Mouse (Mus musculus): ENCODE measurements around the gene Cpeb1.
A peak's percentile ranks its signal among the peaks of the same experiment; 100 is the strongest.
"Not testable (repeated sequence)": the region's sequence is repeated elsewhere in the genome, so short reads cannot be mapped to it uniquely, and the experiment has no call there.

The Cpeb1 gene

GRCm38 (mm10) chr7:81455155-81455651 lies at the start of gene Cpeb1:
Gene Cpeb1 (minus strand): TSS chr7:81455465.
- DNase-seq (ENCODE audit: low read depth) = no peak

- DNase-seq (ENCODE audit: low read depth) = no peak
These were observed 45.8 kb upstream of the Cpeb1 start for GRCm38 (mm10) chr7:81501050-81501449.

GRCm38 (mm10) chr7:81498181-81498580 lies 42.9 kb upstream of the Cpeb1 start, which contains the start of gene BC048679:
Gene BC048679 (minus strand): TSS chr7:81498281.
- DNase-seq (ENCODE audit: low read depth) = no peak

- DNase-seq (ENCODE audit: low read depth) = no peak
These were observed 41.9 kb upstream of the Cpeb1 start for GRCm38 (mm10) chr7:81497171-81497570.

- DNase-seq (ENCODE audit: low read depth) = peak; percentile 19
These were observed 38.2 kb upstream of the Cpeb1 start, which contains the start of gene Ap3b2 for GRCm38 (mm10) chr7:81493331-81494021. Gene Ap3b2 (minus strand): TSS chr7:81493925.

GRCm38 (mm10) chr7:81492628-81493027 lies 37.4 kb upstream of the Cpeb1 start:
- DNase-seq (ENCODE audit: low read depth) = no peak

GRCm38 (mm10) chr7:81489649-81490048 lies 34.4 kb upstream of the Cpeb1 start:
- no peak for DNase-seq (ENCODE audit: low read depth)

- DNase-seq (ENCODE audit: low read depth) = no peak
These were observed 25.5 kb upstream of the Cpeb1 start for GRCm38 (mm10) chr7:81480800-81481199.

- no peak for DNase-seq (ENCODE audit: low read depth)
These were observed 24.3 kb upstream of the Cpeb1 start for GRCm38 (mm10) chr7:81479531-81480090.

GRCm38 (mm10) chr7:81478261-81478660 lies 23.0 kb upstream of the Cpeb1 start:
- DNase-seq (ENCODE audit: low read depth) = not testable (repeated sequence)

GRCm38 (mm10) chr7:81476833-81477232 lies 21.6 kb upstream of the Cpeb1 start:
- no peak for DNase-seq (ENCODE audit: low read depth)

- DNase-seq (ENCODE audit: low read depth) = no peak
These were observed 20.0 kb upstream of the Cpeb1 start for GRCm38 (mm10) chr7:81475221-81475620.

- no peak for DNase-seq (ENCODE audit: low read depth)
These were observed 9.7 kb upstream of the Cpeb1 start for GRCm38 (mm10) chr7:81464906-81465450.

- peak; percentile 28 for DNase-seq (ENCODE audit: low read depth)
These were observed 8.9 kb upstream of the Cpeb1 start for GRCm38 (mm10) chr7:81464116-81464515.

- DNase-seq (ENCODE audit: low read depth) = no peak
These were observed 7.5 kb upstream of the Cpeb1 start for GRCm38 (mm10) chr7:81462815-81463214.

GRCm38 (mm10) chr7:81454331-81455039 lies 780 bp downstream of the Cpeb1 start:
- no peak for DNase-seq (ENCODE audit: low read depth)

GRCm38 (mm10) chr7:81453443-81454274 lies 1.6 kb downstream of the Cpeb1 start:
- no peak for DNase-seq (ENCODE audit: low read depth)

GRCm38 (mm10) chr7:81452971-81453441 lies 2.3 kb downstream of the Cpeb1 start:
- DNase-seq (ENCODE audit: low read depth) = no peak

GRCm38 (mm10) chr7:81398957-81399356 lies 56.3 kb downstream of the Cpeb1 start:
- no peak for DNase-seq (ENCODE audit: low read depth)

GRCm38 (mm10) chr7:81379363-81379762 lies 75.9 kb downstream of the Cpeb1 start:
- no peak for DNase-seq (ENCODE audit: low read depth)

GRCm38 (mm10) chr7:81372337-81372920 lies 82.8 kb downstream of the Cpeb1 start:
- DNase-seq (ENCODE audit: low read depth) = peak; percentile 4

Data from c-Kit-positive CD71-positive TER-119-negative erythroid progenitor cells, embryonic 14.5 days (primary cell).